Mouse (Mus musculus) adrenal gland, postnatal 4 days (tissue): ENCODE measurements around the gene Trit1. TPM values are rescaled to one million over a fixed set of nuclear protein-coding genes. Genes with fewer than 3 reads are reported as not detected.

Experiments
- total RNA-seq, 2 experiments: library from RNA; stranded (reverse); gene quantifications; 2 replicates each; pipeline ENCODE4 v1.2.3; 2021

Gene Trit1
- total RNA-seq, 2 experiments from 2014 or later, result 19.1 to 19.7 TPM

Other genes starting within 250 kb of the Trit1 start
- 10 to 100 TPM; 74.6 to 78.1 TPM for gene Ppt1, start 180.4 kb upstream of the Trit1 start, total RNA-seq
- gene Cap1, start 130.5 kb upstream of the Trit1 start, total RNA-seq, result 100 to 1,000 TPM; 138 to 147 TPM
- gene Mfsd2a, start 55.4 kb upstream of the Trit1 start, total RNA-seq, result under 1 TPM; 0.59 to 0.90 TPM
- gene Mycl, start 20.9 kb upstream of the Trit1 start, total RNA-seq, result 1 to 10 TPM; 2.8 to 2.9 TPM
- under 1 TPM in 1 of 2 experiments, not detected in 1; 0.20 TPM for gene Bmp8b, start 88.6 kb downstream of the Trit1 start, total RNA-seq
- not detected for gene Oxct2b, start 99.7 kb downstream of the Trit1 start, total RNA-seq
- 10 to 100 TPM; 57.1 to 57.8 TPM for gene Ppie, start 123.4 kb downstream of the Trit1 start, total RNA-seq
- 1 to 10 TPM; 3.1 to 5.5 TPM for gene Hpcal4, start 166.6 kb downstream of the Trit1 start, total RNA-seq
- gene Nt5c1a, start 184.9 kb downstream of the Trit1 start, total RNA-seq, result 10 to 100 TPM; 15.3 to 15.7 TPM
- 10 to 100 TPM; 12.4 to 17.6 TPM for gene Heyl, start 217.0 kb downstream of the Trit1 start, total RNA-seq
- 100 to 1,000 TPM; 104 to 119 TPM for gene Pabpc4, start 245.8 kb downstream of the Trit1 start, total RNA-seq